Mouse (Mus musculus): Measurements from ENCODE around the gene Tmem109. TPM values are rescaled to one million over a fixed set of nuclear protein-coding genes. Genes with fewer than 3 reads are reported as not detected.

Gene Tmem109
- total RNA-seq, 1 experiment from 2014 or later = 92.7 TPM

- no peak for DNase-seq
Observed at GRCm38 (mm10) chr19:10892201-10892600, 10.4 kb upstream of the Tmem109 start.

- DNase-seq = no peak
Observed at GRCm38 (mm10) chr19:10880975-10881425, 801 bp downstream of the Tmem109 start.

- peak; percentile 53 for DNase-seq
Observed at GRCm38 (mm10) chr19:10880085-10880974, 1.5 kb downstream of the Tmem109 start.

- peak; percentile 51 for DNase-seq
Observed at GRCm38 (mm10) chr19:10878201-10878837, 3.5 kb downstream of the Tmem109 start.

GRCm38 (mm10) chr19:10871328-10871961, 10.4 kb downstream of the Tmem109 start:
- peak; percentile 22 for DNase-seq

DNA sequence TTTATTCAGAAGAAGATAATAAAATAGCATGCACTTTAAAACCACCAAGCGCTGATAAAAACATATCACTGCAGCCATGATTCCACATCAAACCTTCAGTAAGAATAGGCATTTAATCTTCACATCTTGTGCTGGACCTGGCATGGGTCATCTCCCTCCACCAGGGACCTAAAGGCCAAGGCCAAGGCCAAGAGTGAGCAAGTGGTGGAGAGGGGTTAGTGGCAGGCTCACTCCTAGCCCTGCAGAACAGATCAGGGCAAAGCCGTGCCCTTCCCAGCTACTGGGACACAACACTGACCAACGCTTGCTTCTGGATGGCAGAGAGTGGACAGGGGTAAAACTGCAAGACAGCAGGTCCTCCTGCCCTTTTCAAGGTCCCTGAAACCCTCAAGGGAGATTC, 11.1 kb downstream of the Tmem109 start:
- peak; percentile 46 for DNase-seq

- no peak for DNase-seq
Observed at GRCm38 (mm10) chr19:10869886-10870527, 11.8 kb downstream of the Tmem109 start, which contains the start of gene Tmem132a. TSS of gene Tmem132a (minus strand) at chr19:10869940.

DNA sequence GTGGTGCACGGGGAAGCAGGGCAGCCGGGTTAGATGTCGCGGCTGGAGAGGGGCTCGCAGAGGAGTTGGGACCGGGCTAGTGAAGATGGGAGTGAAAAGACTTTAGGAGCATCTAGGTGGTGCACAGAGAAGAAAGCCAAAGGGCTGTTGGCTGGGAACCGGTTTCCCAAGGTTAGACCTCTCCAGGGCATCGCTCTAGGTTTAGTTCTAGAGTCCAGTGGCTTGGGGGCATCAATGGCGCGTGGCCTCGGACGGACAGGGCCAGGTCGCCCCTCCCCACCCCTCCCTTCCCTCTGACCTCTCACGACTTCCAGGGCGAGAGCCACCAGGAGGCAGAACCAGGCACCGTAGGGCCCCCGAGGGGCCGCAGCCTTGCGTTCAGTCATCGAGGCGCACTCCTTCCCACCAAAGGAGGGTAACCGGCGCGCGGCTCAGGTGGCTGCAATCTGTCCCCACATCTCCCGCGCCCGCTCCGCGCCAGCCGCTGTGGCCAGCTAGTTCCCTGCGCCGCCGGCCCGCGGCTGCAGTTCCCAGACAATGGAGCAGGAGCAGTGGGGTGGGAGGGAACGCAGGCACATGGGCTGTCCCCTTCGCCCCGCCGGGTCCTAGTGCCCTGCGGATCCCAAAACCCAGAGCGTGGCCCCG, 12.4 kb downstream of the Tmem109 start:
- peak; percentile 86 for DNase-seq

- no peak for DNase-seq
Observed at GRCm38 (mm10) chr19:10868623-10869141, 13.1 kb downstream of the Tmem109 start.

- DNase-seq = no peak
Observed at GRCm38 (mm10) chr19:10867946-10868622, 13.7 kb downstream of the Tmem109 start.

DNA sequence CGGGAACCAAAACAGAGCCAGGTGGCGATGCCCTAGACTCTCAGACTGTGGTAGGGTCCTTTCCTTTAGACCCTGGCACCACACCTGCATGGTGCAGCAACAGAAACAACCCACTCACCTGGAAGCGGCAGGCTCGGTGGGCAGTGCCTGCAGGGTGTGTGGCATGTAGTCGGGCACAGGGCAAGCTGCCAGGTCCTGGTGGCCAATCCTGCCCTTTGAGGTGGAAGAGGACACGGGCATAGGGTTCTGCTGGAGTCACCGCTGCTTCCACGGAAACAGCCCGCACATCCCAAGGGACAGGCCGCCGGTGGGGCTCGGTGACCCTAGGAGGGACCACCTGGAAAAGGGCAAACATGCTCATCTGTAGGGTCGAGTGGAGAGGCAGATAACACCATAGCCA, 15.4 kb downstream of the Tmem109 start:
- no peak for DNase-seq

DNA sequence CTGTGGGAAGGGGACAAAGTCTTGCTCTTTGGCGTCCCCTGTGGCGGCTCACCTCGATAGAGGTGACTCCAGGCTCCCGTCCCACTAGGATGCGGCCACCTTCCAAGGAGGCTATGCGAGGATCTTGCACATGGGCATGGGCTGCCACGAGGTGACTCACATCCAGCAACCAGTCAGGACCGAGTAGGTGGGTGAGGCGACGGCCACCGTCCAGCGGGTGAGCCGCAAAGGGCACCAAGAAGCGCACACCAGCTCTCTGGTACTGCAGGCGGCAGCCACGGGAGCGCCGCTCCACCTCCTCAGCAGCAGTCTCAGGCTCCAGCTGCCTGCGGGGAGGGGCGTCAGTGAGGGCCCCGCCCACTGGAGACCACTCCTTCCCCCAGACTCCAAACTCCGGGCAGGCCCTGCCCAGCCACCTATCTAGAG, 21.7 kb downstream of the Tmem109 start:
- no peak for DNase-seq

DNA sequence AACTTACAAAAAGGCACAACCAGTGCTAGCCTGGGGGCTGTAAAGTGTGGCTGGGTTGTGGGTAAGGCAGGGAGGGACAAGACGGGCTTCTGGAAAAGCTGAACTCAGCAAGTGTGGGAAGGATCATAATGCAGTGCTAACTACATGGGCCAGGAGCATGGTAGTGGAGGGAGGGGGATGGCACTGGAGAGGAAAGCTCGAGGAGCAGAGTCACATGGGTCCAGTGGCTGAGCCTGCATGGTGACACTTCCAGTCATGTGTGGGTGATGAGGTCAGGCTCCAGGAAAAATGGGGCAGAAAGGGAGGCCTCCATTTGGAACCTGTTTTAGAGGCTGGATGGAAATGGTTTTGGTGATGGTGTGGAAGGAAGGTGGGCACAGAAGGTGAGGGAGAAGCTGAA, 25.3 kb downstream of the Tmem109 start:
- DNase-seq = no peak

GRCm38 (mm10) chr19:10855422-10855821, 26.4 kb downstream of the Tmem109 start:
- no peak for DNase-seq

- DNase-seq = peak; percentile 78
Observed at GRCm38 (mm10) chr19:10847311-10848087, 34.3 kb downstream of the Tmem109 start.

DNA sequence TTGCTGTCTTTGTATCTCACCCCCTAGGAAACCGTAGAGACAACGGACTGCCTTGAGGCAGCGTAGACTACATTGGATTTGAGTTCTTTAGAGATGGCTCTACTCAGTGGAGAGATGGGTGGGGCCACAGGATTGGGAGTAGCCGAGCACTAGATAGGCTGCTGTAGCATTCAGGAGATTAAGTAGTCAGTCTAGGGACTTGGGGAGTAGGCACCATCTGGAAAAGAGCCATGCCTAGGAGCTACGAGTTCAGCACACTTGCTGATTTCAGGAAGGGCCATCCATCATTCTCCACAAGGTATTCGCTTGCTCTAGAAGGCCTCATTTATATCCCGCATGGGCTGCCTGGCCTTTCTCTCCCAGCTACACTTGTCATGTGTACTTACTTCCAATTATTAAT, 35.7 kb downstream of the Tmem109 start:
- no peak for DNase-seq

GRCm38 (mm10) chr19:10845454-10845853, 36.3 kb downstream of the Tmem109 start:
- DNase-seq = no peak

DNA sequence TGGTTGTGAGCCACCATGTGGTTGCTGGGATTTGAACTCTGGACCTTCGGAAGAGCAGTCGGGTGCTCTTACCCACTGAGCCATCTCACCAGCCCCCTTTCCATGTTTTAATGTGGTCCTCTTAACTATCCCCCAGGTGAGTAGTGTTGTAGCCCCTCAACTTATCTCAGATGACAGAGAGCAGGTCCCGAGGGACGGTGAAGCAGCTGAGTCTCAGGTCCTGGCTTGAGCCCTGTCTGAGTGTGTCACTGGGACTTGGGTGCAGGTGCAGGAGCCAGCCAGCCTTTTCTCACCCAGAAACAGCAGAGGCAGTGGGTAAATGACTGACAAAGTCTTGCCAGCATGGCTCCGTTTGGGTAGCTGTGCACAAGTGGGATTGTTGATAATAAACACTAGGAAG, 37.6 kb downstream of the Tmem109 start:
- DNase-seq = no peak

DNA sequence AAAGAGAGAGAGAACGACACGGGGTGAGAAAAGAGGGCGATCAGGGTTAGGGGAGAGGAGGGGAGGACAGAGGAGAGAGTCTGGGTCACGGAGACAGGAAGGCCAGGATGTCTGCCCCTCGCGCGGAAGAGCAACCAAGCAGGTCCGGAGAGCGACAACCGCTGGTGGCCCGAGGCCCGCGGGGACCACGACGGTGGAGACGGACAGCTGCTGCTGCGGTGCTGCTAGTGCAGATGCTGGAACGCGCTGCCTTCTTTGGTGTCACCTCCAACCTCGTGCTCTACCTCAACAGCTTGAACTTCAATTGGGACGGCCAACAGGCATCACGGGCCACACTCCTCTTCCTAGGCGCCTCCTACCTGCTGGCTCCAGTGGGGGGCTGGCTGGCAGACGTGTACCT, 38.9 kb downstream of the Tmem109 start:
- no peak for DNase-seq

All from adrenal gland, postnatal 14 days (tissue).